Mouse (Mus musculus) cerebellum, postnatal 10 days (tissue): Measurements from ENCODE around the gene Gm20388.

ENCODE experiments used
- DNase-seq, 2 experiments: peaks; one replicate each; pipeline ENCODE4 v3.0.0; 2021; ENCODE audit warnings: mixed read lengths in 2 of 2

Gm20388 gene

DNA sequence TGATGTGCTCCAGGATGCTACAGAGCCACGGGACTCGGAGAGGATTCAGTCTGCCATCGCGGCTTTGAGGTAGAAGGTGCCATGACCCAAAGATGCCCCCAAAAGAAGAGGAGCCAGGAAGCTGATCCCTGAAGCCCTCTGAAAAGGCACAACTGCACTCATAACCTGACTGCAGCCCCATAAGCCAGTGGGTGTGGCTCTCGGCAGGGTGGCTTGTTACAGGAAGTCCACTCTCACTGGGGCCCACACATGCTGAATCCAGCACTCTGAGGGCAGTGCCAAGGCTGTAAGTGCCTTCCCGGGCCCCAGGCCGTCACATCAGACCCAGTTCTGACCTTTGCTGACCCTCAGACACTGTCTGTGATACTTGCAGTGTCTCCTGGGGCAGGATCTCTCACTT, 2601.8 kb downstream of the Gm20388 start:
- no peak for DNase-seq

DNA sequence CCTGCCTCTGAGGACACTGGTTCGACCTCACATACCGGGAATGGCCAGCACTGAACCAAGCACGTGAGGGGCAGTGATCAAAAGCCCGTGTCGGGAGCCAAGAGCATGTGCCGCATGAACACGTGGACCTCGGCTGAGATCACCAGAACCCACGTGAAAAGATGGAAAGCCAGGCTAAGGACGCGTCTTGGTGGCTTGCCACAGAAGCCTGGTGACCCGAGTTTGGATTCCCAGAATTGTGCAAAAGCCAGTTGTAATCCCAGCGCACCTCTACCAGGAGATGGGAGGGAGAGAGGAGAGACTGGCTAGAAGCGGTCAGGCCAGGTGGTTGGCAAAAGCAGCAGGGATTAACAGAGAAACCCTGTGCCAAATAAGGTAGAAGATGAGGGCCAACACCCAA, 2605.1 kb downstream of the Gm20388 start:
- no peak for DNase-seq

DNA sequence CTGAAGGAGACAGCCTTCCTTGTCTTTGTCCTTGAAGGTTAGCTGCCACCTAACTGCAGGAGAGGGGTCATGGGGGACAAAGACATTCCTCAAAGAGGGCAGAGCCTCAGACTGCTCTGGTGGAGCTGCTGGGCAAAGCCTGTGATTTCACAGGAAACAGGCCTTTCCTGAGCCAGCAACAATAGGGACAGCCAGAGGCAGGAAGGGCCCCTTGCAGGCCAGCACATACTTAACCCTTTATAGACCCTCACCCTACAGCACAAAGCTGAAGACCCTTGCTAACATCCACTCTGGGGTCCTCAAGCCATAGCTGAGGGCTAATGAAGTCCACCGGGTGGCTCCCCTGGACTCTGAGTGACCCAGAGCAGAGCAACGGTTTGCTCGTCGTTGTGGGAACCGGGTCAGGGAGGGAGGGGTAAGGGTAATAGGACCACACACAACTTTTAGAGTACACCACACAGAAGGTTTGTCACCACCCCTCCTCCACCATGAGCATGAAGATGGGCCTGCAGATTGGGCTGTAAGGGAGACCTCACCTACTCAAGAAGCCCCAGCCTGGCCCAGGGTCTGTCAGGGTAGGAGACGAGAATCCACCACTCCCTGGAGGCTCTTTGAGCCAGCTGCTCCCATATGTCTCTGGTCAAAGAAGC, 2607.0 kb downstream of the Gm20388 start:
- no peak for DNase-seq

DNA sequence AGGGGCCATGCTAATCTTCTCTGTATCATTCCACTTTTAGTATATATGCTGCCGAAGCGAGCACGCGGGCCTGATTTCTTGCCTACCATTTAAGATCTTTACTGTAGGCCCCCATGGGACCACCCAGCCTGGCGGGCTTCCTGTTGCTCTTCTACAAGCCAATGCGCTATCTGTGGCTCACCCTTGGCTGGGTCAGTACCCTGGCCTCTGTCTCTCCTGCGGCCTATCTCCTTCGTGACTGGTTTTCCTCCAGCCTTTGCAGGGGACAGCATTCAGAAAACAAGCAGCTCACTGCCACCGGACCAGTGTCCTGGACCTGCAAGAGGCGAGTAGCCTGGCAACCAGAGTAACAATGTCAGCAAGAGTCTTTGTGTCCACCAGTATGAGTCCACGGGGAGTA, 2610.0 kb downstream of the Gm20388 start:
- DNase-seq = no peak

DNA sequence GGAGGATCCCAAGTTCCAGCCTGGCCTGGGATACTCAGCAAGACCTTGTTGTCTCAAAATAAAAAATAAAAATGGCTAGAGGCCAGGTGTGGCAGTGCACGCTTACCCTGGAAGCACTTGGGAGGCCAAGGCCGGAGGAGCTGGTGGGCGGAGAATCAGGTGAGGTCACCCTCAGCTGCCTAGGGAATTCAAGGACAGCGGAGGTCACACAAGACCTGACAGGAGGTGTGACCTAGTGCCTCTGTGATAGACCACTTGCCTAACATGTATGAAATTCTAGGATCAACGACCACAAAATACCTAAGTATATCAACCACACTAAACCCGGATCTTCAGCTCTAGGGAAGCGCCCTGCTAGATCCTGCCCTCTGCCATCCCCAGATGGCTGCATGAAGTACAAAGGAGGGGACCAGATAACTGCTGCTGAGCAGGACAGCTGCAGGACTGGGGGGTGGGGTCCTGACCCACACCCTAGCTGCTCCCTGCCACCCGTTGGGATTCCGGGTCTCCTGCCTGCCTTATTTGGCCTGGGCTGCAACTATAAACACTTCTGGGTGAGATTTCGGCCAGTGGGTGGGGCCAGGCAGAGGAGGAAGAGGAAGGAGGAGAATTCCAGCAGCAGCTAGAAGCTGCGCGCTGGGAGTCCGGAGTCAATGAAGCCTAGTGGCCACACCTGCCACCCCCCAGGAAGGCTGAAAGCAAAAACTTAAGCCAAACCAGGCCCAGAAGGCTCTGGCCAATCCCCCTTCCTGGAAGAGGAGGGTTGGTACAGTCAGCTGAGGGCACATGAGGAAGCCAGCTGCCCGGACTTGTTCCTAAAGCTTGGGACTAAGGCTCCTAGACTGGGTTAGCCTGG, 2612.4 kb downstream of the Gm20388 start:
- peak; percentile 71 to 75 for DNase-seq

DNA sequence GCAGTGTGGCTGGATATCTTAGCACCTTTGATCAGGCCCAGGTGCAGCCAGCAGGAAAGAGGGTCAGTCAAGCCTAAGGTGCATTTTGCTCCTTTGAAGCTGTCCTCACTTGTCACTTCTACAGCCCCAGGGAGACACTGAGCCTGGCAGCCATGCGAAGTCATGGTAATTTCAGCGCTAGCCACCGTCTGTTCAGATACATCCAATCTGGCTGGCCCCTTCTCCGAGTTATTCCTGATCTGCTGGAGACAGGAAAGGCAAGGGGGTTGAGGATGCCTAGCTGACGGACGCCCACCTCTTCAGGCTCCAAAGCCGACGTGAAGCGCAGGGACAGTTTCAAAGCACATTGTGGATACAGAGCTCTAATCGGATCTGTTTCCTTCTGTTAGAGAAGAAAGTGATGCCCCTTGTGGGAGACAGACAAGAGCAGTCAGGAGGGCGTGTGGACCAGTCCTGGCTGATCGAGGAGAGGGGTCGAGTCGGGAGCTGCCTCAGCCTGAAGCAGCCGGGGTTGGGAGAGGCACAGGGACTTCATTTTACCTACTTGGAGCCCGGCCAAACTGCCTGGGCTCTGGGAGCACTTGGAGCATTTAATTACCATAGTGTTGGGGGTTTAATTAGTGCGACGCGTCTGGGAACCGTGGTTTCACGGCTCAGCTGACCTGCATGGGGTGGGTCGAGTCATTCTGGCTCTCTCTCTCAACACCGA, 2613.2 kb downstream of the Gm20388 start:
- DNase-seq = peak; percentile 84 to 85

DNA sequence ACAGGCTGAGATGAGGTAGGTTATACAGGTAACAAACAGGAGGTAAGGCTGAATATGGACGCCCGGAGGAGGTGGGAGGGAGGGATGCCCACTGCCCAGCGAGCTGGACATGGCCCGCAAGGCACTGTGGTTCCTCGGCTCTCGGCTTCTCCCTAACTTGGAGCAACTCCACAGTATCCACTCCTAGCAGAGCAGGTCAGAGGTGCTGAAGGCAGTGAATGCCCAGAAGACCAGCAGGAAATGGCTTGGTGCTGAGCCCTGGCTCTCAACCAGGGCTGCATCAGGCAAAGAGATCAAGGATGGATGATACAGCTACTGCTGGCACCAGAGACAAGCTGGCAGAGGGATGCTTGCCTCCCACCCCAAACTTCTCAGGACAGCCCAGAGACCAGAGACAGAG, 2613.9 kb downstream of the Gm20388 start:
- DNase-seq = peak; percentile 60 to 70

DNA sequence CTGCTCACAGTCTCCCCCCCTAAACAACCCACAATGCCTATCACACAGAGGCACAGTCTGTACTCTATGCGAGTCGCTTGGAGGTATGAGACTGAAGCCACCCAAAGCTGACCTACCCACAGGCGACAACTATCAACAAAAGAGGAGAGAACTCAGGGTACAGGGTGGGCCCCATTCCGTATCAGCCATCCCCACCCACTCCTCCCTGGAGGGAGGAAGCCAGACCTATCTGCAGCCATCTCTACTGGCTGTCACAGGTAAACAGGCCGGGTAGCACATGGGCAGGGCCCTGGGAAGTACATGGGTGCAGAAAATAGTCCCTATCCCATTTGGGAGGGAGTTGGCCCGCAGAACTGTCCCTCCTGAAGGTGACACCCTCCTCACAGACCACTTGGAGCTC, 2614.4 kb downstream of the Gm20388 start:
- DNase-seq = no peak

DNA sequence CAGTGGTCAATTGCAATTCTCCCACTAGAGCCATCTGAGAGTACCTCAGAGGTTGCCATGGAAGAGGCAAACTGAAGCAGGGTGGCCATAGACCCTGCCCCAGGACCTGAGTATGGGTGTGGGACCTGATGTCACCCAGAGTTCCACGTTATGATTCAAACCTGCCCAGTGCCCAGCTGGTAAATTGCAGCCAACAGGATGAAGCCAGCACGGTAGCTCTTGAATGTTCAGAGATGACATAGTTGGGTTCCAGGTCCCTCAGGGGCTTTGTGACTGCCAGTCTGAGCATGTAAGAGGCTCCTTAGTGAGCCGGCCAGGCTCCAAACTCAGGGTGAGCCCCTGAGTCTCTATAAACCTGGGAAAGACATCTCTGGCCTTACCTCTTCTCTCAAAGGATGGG, 2615.4 kb downstream of the Gm20388 start:
- DNase-seq = no peak

DNA sequence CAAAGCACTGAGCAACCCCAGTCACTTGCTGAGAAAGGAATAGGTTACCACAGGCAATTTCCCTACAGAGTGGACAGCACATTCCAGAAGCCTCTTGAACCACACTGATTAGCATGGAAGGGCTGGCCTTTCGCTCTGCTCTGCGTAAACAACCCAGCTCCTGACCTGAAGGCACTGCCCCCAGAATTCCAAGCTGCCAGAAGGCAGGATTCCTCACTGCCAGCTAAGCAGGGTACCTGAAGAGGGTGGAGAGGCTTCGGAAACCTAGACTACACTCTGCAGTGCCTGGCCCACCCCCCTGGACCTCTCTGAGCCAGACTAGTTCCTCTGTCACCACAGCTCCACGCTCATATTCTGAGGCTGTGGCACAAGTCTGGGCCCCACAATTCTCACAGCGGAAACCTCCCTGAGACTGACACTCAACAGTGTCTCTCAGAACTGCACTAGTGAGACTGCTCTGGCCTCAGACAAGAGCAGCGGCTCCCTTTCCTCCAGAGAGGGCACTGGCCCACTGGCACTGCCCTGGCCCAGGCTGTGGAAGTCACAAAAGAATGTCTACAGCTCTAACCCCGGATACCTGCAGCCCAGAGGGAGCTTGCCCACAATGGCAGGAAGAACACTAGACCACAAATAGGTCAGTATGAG, 2616.0 kb downstream of the Gm20388 start:
- DNase-seq = no peak

DNA sequence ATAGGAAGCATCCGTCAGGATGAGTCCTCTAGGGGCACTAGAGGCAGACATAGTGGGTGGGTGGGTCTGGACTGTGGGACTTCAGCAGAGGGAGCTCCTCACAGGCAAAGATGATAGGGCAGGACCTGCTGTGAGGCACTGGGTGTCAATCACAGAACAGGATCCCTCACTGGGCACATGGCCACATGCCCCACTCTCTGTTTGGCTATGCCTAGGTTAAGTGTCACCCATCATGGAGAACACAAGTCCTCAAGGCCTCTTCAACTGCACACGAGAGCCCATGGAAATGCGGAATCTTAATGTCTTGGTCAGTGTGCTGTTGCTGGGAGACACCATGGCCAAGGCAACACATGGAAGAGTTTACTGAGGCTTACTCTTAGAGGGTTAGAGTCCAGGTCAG, 2617.3 kb downstream of the Gm20388 start:
- DNase-seq = no peak

DNA sequence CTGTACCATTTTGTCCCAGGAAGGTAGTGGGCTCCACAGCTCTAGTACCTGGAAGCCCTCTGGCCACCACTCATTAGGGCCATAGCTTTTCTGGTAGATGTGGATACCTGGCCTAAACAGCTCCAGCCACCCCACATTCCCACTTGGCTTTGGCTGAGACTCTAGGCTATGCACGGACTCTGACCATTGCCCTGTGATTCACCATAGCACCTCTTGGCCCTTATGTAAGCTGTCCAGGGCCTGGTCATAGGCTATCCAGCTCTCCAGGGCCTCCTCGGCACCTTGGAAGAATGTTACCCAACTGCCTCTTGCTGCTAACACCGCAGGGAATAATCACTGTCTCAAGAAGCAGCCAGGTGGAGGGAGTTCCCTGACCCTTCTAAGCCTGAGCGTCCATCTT, 2618.5 kb downstream of the Gm20388 start:
- no peak for DNase-seq

DNA sequence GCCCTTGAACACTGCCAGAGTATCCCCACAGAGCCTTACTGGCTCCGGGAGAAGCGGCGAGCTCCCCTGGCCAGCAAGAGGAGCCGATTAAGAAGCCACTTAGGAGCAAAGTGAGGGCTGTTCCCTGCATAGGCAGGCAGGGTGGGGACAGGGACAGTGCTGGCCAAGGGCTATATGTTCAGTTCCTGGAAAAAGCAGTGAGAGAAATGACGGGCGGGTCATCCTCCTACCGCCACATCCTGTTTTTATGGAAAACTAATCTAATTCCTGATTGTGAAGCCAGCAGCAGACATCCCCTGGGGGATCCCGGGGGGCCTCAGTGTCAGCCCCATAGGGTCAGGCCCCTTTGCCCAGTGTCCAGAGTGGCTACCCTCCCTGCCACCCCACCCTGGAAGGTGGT, 2620.7 kb downstream of the Gm20388 start:
- DNase-seq = no peak

DNA sequence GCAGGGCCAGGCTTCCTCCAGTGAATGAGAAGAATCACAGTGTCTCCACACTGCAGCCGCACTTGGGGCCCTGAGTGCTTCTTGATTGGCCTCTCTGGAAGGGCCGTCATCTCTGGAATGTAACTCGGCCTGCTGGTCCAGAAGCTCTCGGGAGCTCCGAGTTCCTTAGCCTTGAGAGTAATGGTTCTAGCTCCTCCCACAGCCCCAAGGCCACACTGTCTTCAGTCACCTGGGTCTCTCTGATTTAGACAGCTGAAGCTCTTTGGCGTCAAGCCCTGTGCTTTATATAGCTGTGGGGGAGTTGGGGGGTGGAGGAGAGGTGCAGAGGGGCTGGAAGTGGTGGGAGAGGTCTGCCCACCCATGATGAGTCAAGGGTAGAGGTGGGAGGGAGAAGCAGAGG, 2626.4 kb downstream of the Gm20388 start:
- no peak for DNase-seq

DNA sequence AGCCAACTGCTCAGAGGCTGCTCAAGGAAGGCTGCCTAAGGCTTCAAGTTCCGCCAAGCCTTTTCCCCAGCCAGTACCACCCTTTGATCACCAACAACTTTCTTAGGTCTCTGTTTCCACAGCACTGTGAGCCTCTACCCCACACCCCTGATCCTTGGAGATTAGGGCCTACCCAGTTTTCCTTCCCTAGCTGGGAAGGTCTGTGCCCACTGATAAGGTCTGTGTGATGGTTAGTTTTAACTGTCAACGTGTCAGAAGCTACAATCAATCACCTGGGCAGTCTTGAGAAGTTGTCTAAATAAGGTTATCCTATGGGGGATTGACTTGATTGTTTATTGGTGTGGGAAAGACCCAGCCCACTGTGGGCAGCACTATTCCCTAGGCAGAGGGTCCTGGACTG, 2627.2 kb downstream of the Gm20388 start:
- no peak for DNase-seq

DNA sequence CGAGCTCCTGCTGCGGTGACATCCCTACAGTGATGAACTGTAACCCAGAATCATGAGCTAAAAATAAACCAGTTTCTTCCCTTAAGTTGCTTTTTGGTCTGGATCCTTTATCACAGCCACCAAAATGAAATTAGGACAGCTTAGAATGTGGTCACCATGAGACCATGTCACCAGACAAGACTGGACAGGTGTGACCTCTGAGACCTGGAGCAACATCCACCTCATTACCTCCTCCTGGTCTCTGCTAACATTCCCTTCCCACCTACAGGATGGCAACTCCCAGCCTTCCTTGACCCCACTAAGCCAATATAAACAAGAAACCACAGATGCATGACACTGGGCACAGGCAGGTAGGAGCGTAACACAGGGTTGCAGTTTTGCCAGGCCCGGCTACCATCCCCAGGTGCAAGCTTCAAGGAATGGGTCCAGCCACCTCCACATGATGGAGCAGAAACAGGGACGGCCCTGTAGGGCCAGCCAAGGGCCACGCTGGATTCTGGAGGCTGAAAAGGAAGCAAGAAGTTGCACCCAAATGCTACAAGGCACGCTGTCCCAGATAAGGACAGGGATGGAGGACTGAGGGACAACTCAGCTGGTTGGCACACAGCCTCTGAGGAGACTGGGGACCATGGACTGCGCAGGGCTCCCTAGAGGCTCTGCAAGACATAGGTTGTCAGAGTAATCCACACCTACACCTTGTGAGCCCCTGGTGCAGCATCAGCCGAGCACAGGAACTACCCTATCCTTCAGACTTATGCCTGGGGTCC, 2627.9 kb downstream of the Gm20388 start:
- no peak for DNase-seq

DNA sequence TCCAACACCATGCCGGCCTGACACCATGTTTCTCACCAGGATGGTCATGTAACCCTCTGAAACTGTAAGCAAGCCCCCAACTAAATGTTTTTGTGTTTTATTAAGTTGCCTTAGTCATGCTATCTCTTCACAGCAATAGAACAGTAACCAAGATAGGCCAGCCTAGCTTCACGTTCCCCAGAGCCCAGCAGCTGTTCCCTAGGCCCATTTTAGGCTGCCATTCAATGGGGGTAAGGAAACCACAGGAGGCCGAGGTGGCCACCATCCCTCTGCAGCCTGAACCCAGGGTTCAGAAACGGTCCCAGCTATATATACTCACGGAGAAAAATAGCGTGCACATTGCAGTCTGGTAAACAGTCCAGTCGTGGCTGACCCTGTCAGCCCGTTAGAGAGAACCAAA, 2633.5 kb downstream of the Gm20388 start:
- no peak for DNase-seq

DNA sequence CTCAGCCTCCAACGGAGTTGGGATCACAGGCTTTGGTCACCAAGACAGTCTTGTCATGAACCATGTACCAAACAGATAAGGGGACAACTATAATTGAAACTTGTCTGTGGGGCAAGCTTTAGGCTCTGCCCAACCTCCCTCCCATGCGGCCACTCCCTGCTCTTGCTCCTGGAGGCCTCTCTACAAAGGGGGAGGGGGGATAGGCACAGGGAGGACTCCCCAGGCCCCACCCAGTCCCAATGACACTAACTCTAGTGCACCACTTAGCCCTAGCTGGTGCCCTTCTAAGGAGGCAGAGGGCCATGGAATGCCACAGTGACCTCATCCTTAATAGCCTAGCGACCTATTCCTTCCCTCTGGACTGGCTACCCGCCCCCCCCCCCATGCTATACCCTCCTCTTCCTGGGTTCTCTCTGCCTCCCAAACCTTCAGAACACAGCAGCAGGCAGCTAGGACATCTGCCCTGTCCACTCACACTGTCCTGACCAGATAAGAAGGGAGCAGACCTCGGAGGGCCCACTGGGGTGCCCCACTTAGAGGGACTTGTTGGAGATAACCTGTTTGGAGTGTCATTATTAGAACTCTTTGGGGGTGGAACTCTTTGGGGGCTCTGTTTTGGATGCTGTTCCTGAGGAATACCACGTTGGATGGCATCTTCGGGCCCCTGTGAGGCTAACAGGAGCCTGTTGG, 2635.6 kb downstream of the Gm20388 start:
- DNase-seq = no peak

DNA sequence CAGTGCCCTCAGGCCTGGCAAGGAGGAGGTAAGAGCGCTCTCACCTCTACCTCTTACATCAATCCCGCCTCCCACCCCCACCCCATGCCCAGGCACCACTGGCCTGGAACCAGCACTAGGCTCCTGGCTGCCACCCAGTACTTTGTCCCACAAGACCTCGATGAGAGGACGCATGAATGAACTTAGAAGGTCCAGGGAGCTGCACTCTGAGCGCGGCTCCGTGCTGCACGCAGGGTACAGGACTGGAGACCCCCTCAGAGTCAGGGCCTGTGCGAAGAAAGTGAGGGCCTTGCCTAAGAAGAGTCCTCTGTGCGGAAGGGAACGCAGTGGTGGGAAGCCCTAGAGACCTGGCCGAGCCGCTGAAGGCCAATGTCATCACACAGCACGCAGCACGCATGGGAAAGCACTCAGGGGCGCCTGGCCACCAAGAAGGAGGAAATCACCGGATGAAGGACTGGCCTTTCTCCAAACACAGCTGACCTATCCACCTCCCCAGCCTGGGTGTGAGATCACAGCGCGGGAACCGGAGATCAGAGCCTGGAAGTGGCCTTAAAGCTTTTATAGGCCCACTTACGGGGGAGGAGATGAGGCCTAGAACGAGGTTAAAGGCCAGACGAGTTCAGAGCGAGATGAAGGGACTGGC, 2636.3 kb downstream of the Gm20388 start:
- no peak for DNase-seq

DNA sequence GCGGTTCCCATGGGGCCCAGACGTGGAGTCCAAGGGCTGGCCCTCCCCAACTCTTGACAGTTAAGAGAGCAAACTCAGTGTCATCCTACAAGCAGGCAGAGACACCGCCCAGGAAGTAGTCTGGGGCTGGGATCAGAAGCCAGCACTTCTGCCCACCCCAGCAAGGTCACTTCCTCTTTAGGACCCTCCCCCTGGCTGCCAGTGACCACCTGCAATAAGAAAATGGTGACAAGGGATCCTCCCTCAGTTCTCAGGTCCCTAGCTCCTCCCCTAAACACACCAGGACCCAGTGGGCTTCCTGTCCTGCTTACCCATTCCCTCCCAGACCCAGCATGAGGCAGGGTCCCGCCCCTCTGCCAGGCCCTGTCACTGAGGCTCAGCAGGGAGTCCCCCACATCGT, 2637.2 kb downstream of the Gm20388 start:
- no peak for DNase-seq

DNA sequence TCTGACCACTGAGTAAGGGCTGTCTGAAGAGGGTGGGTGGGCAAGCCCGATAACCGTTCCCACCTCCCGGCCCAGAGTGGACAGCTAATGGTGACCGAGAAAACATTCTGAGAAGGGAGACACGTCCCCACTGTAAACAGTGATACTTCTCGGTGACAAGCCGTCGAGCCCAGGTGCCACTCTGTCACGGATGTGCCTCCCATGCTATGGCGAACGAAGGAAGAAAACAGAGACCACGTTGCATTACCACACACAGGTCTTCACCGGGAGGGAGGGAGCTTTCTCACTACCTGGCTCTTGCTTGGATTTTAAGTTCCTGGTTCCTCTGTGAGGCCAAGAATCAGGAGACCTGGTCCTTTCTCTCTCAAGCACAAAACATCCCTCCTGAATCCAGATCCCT, 2637.7 kb downstream of the Gm20388 start:
- DNase-seq = no peak
